Mouse (Mus musculus): ENCODE measurements at regions not wholly inside any gene's neighbourhood (a gene's known extent, or its start where the extent isn't known, plus 50 kb on each side); places are given as distances from the start of the nearest gene placed in this dataset.

DNA sequence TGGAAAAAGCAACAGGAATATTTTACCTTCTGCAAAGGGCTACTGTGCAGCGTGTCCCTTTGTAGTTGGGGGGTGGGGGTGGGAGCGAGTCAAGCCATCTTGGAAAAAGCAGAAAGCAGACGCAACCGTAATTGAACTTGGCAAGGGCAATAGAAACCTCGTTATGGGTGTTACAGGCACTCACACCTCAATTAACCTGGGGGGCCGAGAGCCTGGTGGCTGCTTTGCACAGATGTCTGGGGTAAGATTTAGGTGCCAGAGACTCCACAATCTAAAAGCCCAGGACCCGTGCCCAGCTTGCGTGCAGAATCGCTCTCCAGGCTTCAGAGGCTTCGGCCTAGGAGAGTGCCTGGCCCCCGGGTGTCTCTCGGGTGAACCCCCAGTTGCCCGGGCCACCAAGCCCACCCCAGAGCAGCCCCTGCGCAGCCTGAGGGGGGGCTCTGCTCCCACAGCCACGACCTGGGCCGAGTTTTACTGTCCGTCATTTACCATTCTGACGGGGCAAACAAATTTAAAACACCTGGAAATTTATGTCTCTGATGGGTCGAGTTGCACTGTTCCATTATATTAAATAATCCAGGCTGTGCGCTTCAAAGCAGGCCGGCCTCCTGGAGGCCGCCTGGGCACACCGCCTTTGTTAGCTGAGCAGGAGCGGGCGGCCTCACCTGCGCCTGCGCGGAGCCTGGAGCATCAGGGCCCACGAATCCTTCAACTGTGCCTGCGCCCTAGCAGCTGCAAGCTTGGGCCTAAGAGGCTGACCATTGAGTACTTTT lies 212.4 kb downstream of the Srbd1 start:
- DNase-seq: no peak

DNA sequence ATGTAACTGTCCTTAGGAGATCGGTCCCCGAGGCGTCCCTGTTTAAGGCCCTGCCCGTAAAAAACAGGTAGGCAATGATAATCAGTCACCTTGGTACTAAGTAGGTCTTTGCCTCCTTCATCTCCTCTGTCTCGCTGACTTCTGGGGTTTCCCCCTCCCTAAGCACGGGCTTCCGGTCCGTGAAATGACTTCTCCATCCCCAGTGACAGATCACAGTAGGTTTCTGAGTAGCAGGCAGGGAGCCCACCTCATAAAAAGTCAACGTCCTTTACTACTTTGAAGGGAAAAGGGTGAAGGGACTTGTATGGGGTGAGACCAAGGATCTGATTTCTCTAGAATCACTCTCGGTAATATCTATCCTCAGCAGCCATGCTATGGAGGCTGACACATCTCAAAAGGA lies 213.0 kb downstream of the Srbd1 start:
- no peak for DNase-seq

DNA sequence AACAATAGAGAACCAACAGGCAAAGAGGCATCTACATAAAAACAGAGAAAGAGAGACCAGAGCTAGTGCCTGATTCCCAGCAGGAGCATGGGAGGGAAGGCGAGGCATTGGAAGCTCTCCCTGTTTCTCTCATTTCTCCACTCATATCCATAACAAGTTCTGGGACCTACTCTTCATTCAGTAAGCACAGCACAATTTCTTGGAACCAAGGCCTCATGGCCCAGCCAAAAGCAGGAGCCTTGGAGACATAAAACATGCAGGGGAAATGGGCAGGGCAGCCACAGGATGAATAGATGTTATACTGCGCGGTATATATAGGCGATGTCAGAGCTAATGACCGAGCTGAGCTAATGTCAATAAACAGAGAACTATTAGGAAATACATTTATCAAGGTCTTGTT lies 214.2 kb downstream of the Srbd1 start:
- no peak for DNase-seq

DNA sequence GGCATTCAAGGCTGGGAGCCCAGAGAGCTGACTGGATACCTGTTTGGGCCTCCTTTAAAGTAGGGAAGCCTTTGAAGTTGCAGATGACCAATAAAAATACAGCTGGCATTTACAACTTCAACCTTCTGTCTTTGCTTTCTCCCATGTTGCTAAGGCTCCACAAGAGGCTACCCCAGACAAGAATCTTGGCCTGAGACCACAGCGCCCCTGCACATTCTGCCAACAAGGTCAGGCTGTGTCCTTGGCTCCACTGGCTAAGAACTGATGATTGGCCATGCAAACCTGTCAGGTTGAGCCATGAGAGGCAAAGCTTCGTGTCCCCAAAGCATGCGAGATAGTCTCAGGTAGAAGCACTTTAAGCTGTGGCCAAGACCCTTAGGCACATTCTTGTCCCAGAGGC lies 214.6 kb downstream of the Srbd1 start:
- no peak for DNase-seq

DNA sequence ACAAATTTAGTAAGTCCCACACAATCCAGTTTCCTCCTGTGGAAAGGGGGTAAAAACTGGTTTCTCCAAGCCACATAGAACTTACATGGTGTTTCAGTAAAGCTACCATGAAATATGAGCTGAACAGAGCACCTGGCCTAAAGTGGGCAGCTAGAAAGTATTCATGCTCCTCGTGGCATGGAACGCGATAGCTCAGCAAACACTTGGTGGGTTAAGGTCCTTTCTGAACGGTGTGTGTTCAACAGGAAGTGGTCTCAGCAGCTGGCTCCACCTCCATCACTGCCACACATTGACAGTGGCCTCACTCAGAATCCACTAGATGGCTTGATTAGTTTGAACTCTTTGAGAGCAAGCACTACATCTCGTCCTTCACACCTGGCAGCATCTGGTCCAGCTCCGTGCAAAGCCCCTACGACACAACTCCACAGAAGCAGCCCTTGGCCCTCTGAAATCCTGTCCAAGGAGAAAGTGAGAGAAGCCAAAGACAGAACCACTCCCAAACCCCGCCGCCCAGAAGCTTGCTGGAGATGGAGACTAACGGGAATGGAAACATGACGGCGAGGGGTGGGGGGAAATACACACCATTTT lies 215.2 kb downstream of the Srbd1 start:
- DNase-seq: no peak

DNA sequence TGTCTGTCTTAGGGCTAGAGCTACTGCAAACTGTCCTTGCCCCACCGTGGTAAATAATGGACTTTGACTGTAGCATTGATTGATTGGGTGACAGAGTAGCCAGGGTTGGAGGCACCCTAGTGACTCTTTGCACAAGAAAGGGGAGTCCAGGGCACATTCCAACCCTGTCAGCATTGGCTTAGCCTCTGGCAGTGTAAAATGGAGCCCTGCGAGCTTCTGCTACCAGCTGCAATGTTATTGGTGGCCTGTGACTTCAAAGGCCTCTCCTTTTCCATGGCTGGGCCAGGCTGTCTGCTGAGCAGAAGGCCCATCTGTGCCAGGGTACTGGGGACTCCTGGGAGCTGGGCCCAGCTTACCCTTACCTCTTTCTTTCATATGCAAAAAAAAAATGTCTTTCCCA lies 216.4 kb downstream of the Srbd1 start:
- peak; percentile 6 for DNase-seq

DNA sequence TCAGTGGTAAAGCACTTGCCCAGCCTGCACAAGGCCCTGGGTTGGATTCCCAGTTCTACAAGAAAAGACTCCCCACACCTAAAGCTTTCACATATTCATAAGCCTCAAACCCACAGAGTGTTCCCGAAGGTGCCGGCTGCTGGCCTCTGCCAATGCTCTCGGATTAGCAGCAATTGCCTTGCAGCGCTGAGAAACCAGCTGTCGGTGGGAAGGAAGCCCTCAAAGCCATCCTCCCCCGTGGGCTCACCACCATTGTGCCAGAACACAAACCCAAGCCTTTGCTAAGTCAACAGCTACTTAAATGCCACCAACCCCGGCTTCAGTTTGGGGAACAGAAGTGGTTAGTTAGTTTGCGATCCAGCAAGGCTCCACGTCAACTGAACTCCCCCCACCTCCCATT lies 217.7 kb downstream of the Srbd1 start:
- no peak for DNase-seq

DNA sequence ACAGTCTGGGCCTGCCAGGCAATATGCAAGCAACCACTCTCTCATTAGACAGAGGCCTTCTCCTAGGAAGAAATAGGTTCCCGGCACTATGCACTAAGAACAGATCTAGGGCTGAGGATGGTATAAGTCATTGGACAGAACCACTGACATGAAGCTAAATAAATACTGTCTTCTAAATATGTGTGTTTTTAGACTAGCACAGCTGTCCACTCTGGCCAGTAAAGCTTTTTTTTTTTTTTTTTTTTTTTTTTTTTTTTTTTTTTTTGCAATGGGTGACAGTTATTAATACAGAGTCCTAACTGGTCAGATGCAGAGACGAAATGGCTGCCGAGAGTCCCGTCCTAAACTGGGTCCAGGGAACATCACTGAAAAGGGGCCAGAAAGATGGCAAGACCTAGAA lies 218.9 kb downstream of the Srbd1 start:
- DNase-seq: no peak

DNA sequence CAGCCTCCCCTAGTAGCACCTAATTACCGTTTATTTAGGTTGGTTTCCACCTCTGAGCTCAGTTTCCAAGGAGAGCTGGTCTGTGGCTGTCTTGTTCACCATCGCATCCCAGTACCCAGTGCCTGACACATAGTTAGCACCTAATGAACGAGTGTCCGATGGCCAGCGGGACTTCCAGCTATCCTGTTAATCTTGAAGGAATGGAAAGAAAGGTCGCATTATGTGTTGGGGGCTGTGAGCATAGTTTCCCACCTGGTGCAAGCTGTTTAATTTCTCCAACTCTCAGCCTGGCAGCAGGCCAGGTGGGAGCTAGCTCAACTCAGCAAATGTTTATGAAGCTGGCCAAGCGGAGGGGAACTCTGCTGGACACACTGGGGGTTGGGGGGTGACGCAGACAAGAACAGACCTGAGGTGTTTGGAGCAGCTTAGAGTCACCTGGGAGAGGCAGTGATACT lies 223.7 kb downstream of the Srbd1 start:
- no peak for DNase-seq

DNA sequence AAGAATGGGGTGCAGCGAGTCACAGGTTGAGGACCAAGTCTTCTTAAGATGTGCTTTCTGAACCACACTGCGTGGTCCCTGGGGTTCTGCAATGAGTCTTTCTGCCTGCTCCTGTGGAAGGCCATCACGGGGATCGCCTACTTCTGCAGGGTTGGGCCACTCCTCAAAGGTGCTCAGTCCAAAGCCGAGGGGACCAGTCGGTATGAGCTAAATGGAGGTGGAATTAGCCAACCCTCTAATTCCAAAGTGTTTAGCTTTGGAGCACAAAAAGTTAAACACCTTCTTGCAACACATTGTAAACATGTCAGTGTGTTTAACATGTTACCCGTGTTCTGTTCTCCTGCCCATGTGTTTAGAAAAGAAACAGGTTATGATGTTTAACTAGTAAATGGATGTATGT lies 225.1 kb downstream of the Srbd1 start:
- DNase-seq: no peak

DNA sequence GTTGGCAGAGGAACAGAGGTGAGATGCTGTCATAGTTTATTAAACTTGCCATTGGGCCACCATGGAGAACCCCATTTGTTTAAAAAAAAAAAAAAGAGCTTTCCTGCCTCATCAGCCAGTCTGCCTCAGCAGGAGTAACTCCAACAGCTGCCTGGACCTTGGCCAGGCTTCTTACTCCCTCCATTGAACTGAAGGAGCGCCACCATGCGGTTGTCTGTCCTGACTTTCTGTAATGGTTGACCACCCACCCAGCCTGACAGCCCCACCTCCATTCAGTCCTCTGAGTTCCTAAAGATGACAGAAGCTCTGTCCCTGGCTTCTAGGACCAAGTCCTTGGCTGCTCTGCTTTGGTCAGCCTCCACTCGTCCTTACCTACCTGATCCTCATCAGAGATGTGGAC lies 227.8 kb upstream of the Six2 start:
- DNase-seq: no peak

DNA sequence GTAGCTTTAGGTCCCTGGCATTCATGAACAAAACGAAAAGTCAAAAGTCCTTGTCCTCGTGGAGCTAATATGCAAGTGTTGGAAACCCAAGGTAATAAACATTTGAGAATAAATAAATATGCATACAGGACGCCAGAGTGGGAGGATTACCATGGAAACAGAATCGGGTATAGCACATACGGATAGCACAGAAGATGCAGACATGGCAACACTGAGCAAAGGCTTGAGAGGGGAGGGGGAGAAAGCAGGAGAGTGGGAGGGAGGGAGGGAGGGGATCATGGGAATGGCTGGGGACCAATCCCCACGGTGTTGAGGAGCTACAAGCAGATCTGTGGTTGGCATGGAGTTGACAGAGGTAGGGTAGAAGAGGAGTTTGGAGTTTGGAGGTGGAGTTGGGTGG lies 226.0 kb upstream of the Six2 start:
- DNase-seq: no peak

DNA sequence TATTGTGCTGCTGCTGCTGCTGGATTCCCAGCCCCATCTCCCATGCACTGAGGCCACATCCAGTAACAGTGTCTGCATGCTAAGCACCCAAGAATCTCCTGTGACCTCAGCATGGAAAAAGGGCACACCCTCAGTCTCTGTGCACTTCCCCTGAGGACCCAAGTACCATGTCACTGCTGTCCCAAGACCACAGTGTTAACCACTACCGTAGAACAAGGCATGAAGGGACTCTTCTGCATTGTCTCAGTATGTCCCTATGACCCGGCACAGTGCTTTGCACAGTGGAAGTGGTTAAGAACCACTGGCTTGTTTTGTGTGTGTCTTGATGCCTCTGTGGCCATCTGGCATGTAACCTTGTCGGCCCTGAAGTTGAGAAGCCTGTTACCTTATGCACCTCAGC lies 220.6 kb upstream of the Six2 start:
- DNase-seq: no peak

DNA sequence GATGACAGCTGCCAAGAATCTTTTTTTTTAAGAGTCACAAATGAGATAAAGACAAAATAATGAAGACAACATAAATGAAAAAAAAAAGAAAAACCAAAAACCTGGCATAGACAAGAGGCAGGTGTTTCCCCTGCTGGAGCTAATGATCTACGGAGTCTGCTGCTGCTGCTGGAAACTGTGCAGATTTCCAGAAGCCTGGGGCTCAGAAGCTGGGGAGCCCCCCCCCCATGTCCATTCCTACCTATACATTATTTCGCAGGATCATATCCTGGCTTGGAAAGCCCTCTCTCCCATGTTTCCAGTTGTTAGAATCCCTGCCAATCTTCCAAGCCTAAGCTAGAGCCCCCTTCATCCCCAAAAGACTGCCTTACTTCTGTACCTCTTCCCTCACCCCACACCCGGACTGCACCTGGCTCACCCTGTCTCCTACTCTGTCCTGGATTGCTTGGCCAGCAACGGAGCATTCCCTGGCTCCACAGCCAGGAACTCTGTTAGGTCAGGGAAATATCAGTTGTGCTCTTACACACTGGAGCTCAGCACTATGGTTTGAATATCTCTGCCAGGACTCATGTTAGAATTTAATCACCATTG lies 218.6 kb upstream of the Six2 start:
- no peak for DNase-seq

DNA sequence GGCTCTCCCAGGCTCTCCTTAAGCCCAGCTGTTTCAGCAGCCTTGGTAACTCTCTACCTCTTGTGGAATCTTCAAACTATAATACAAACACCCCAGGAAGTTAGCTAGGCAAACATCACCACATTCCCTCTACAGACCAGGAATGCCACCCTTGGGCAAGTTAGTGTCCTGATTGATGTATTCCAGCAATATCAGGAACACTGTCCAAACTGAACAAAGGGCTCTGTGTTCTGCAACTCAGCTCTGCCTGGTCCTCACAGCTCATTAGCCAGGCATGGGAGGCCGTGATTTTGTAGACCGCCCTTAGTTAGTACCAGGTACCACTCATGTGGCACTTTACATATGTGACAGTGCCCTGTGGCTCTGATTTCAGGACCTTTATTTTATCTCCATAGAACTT lies 214.5 kb upstream of the Six2 start:
- DNase-seq: no peak

DNA sequence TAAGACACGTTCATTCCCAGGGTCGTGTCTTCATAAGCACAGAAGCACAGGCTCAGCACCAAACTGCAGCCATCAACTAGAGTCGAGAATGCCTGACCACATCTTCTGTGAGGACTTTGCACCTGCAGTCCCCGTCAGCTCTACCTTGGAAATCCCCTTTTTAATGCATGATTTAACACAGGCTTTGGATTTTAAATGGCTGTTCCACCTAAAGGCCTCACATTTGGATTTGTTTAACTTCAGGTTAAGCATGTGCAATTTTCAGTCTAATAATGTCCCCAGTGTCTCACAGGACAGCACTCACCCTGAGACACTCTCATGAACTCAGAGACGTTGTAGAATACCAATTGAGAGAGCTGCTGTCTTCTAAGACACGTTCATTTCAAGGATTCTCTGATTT lies 211.0 kb upstream of the Six2 start:
- no peak for DNase-seq

DNA sequence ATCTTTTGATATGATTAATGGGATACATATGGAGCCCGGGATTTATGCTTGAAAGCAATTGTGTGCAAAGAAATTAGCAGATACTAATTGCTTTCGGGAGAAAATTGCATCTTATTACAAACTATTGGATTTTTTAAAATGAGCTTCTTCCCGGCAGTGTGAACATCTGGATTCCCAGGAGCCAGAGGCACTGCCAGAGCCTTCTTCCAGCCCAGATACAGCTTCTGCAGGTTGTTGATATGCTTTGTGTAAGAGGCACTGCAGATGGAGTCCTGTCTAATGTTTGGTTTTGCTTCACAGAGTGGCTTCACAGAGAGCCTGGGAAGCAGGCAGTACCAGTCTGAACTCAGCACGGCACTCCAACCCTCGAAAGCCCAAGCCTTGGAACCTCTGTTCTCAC lies 207.9 kb upstream of the Six2 start:
- DNase-seq: no peak

DNA sequence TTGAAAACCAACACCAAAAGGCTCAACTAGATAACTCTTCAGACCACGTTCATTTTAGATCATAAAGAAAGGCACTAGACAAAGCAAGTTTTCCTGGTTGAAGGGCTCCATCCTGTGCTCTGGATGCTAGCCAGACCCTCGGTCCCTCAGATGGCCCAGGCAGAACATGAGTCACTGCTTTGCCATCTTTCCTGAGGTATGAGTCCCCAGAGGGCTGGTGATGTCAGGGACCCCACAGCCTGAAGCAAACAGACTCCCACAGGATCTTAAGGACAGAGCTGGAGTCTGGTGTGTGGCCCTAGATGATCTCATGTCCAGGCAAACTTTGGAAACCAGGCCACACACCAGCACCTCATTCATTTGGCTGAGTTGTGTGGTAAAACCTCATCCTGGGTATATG lies 203.2 kb upstream of the Six2 start:
- DNase-seq: no peak

DNA sequence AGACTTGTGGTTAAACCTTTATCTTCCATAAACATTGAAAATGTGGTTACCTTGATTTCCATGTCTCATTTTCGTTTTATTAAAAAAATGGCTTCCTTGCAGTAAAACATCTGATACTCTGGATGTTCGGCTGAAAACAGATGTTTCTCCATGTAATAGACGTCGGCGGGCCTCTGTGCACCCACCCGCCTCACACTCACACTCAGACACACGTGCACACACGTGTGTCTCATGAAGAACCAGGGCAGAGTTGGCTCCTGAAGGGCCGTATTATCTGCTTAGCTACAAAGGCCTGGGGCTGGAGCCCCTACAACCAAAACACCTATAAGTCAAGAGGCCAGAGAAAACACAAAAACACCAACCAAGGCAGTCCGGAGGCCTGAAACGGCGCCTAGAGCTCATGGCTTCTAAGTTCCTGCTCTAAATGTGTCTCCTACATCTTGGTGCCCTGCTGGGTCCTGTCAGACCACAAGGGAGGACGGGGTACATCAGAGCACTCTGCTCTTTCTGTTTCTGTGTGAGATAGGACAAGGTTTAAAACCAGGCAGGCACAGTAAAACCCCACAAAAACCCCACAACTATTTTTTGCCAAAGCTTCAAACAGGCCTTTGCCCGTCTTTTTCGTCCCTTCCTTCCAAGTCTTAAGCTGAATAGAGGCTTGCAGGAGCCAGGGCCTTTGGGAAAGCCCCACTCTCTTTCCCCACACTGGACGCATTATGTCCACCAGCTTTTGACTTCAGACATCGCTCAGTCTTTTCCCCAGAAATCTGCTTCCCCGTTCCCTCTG lies 201.9 kb upstream of the Six2 start:
- no peak for DNase-seq

DNA sequence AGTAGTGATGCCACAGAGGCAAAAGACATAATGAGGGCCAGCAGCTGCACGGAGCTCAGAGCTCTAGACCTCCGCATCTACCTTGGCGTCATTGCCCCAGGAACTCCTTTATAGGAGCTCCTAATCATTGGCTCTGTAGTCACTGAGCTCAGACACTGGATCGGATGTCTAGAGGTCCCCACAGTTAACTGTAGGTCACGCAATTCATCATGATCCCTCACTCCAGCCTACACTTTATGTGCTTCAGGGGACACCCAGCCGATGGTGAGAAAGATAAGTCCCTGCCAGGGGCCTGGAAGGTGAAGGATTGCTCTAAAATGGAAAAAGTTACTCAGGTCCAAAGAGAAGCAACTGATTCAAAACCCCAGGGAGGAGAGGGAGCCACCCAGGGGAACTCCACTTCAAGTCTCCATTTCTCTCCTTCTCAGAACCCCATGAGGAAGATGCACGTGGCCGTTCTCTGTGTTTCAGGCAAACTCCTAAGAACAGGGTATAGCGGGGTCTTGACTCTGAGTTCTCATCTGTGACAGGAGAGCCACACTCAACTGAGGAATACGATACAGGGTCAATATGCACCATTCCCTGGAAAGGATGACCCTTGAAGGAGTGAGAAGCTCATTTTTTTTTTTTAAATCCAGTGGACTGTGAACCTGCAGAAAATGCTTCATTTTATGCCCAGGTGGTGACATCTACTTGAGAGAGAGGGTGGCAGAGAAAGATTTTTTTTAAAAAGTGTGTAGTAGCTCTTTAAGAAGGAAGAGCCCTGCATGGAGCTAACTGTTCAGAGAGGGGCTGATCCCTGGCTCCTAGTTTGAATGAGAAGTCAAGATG lies 200.7 kb upstream of the Six2 start:
- no peak for DNase-seq

DNA sequence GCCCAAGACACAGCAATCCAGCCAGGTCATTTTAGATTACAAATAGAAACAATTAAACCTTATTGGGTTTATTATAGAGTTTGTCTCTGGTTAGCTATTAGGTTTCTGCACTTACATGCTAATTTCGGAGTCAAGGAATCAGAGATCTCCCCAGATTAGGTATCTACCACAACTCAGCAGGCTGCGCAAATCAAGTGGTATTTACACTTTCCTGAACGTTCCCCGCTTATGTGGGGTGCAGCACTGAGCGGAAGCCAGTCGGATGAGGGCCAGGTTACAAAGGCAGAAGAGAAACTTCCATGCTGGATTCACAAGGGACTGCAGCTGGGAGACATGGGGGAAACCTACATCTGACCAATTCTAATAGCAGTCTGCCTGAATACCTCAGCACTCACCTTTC lies 198.6 kb upstream of the Six2 start:
- DNase-seq: no peak

DNA sequence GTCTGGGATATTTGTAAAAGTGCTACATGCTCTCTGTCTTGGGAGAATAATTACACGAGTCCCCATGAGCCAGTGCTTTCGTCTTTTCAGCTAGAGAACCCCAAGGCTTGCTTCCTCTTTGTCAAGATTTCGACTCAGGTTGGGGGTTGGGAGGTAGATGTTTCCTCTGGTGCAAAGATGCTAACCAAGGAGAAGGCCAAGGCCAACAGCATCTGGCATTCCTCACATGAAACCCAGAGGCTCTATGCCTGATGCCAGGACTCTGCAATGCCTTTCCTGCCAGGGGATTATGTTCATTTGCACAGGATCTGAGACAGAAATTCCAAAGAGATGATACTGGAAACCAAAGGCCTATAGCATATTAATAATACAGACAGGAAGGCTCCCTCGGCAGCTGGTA lies 198.2 kb upstream of the Six2 start:
- no peak for DNase-seq

DNA sequence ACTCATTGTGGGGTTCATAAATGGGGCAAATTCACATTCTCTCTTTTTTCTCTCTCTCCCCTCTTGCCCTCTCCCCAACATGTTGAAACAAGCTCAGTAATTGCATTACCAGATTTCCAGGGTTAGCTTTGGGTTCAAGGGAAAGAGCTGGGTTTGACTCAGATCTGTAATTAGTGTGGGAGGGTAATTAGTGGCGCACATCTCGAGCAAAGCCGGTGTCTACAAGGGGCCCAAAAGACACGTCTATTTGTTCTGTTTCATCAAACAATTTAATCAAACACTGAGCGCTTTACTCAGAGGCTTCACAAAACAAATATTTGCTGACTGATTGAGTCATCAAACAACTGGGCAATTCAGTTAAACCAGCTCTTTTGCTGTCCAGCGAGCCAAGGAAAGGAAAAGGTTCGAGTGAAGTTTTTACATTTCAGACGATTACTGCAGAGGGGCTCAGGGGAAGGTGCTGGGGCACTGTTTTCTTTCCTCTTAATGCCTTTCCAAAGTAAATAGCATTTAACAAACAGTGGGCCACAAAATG lies 193.6 kb upstream of the Six2 start:
- no peak for DNase-seq

All from kidney, adult 11 months (tissue).